Mouse (Mus musculus): Measurements from ENCODE around the gene Medag.
A peak's percentile ranks its signal among the peaks of the same experiment; 100 is the strongest.

Gene Medag

GRCm38 (mm10) chr5:149428810-149429255, 17.3 kb downstream of the Medag start:
- peak in 1 of 2 experiments; percentile 5 for DNase-seq (ENCODE audit: low read depth in 2 of 2, low spot score in 2 of 2)

GRCm38 (mm10) chr5:149429541-149429940, 18.0 kb downstream of the Medag start:
- DNase-seq (ENCODE audit: low read depth in 2 of 2, low spot score in 2 of 2): no peak

GRCm38 (mm10) chr5:149430943-149431342, 19.4 kb downstream of the Medag start:
- DNase-seq (ENCODE audit: low read depth in 2 of 2, low spot score in 2 of 2): no peak

GRCm38 (mm10) chr5:149433618-149434017, 22.1 kb downstream of the Medag start:
- DNase-seq (ENCODE audit: low read depth in 2 of 2, low spot score in 2 of 2): no peak

GRCm38 (mm10) chr5:149434141-149434690, 22.7 kb downstream of the Medag start:
- DNase-seq (ENCODE audit: low read depth in 2 of 2, low spot score in 2 of 2): no peak

- no peak for DNase-seq (ENCODE audit: low read depth in 2 of 2, low spot score in 2 of 2)
These were observed 25.0 kb downstream of the Medag start for GRCm38 (mm10) chr5:149436541-149436940.

GRCm38 (mm10) chr5:149437150-149437549, 25.6 kb downstream of the Medag start:
- DNase-seq (ENCODE audit: low read depth in 2 of 2, low spot score in 2 of 2): no peak

GRCm38 (mm10) chr5:149439531-149440179, 28.1 kb downstream of the Medag start, which contains the start of gene Tex26:
Gene Tex26, plus strand, starts transcription at chr5:149439660.
- peak in 1 of 2 experiments; percentile 10 for DNase-seq (ENCODE audit: low read depth in 2 of 2, low spot score in 2 of 2)

GRCm38 (mm10) chr5:149440180-149440573, 28.6 kb downstream of the Medag start:
- peak in 1 of 2 experiments; percentile 19 for DNase-seq (ENCODE audit: low read depth in 2 of 2, low spot score in 2 of 2)

- no peak for DNase-seq (ENCODE audit: low read depth in 2 of 2, low spot score in 2 of 2)
These were observed 30.2 kb downstream of the Medag start for GRCm38 (mm10) chr5:149441646-149442276.

GRCm38 (mm10) chr5:149442277-149442660, 30.7 kb downstream of the Medag start:
- no peak for DNase-seq (ENCODE audit: low read depth in 2 of 2, low spot score in 2 of 2)

GRCm38 (mm10) chr5:149444451-149444850, 32.9 kb downstream of the Medag start:
- no peak for DNase-seq (ENCODE audit: low read depth in 2 of 2, low spot score in 2 of 2)

- peak in 1 of 2 experiments; percentile 37 for DNase-seq (ENCODE audit: low read depth in 2 of 2, low spot score in 2 of 2)
These were observed 34.9 kb downstream of the Medag start for GRCm38 (mm10) chr5:149446495-149446894.

GRCm38 (mm10) chr5:149447733-149448132, 36.2 kb downstream of the Medag start:
- peak in 1 of 2 experiments; percentile 28 for DNase-seq (ENCODE audit: low read depth in 2 of 2, low spot score in 2 of 2)

GRCm38 (mm10) chr5:149449406-149449805, 37.9 kb downstream of the Medag start:
- no peak for DNase-seq (ENCODE audit: low read depth in 2 of 2, low spot score in 2 of 2)

GRCm38 (mm10) chr5:149451209-149451681, 39.7 kb downstream of the Medag start:
- DNase-seq (ENCODE audit: low read depth in 2 of 2, low spot score in 2 of 2): no peak

GRCm38 (mm10) chr5:149454281-149454680, 42.7 kb downstream of the Medag start:
- peak; percentile 65 to 79 for DNase-seq (ENCODE audit: low read depth in 2 of 2, low spot score in 2 of 2)

- no peak for DNase-seq (ENCODE audit: low read depth in 2 of 2, low spot score in 2 of 2)
These were observed 45.0 kb downstream of the Medag start for GRCm38 (mm10) chr5:149456544-149456943.

- no peak for DNase-seq (ENCODE audit: low read depth in 2 of 2, low spot score in 2 of 2)
These were observed 50.5 kb downstream of the Medag start for GRCm38 (mm10) chr5:149462071-149462470.

GRCm38 (mm10) chr5:149465305-149465704, 53.8 kb downstream of the Medag start:
- DNase-seq (ENCODE audit: low read depth in 2 of 2, low spot score in 2 of 2): no peak

GRCm38 (mm10) chr5:149474142-149474541, 62.6 kb downstream of the Medag start:
- DNase-seq (ENCODE audit: low read depth in 2 of 2, low spot score in 2 of 2): no peak

Measured in CD8-positive naive resting alpha-beta T cell, adult 2 months (primary cell).